ENCODE assay signal across 19 mouse cellular contexts in genomic region chr15:72339629-72340028, GRCm38 (mm10).
"Had no signal": no experiment of that assay in that cellular context is flagged by ENCODE, and none has a peak within 500 bp of the region (broad histone marks: within the 10 kb centered on the region; RNA-seq: fewer than 3 reads in every experiment).

No protein-coding gene starts in this region.

- H3K9ac ChIP-seq: lung, embryonic 14.5 days; midbrain, embryonic 12.5 days; neural tube, embryonic 13.5 days; neural tube, embryonic 15.5 days had no signal

- H3K4me3 ChIP-seq: midbrain, embryonic 10.5 days; midbrain, embryonic 12.5 days; myocyte; neural tube, embryonic 13.5 days; neural tube, embryonic 15.5 days had no signal

- H3K4me2 ChIP-seq: lung, embryonic 14.5 days; midbrain, embryonic 12.5 days; neural tube, embryonic 13.5 days; neural tube, embryonic 15.5 days had no signal

- H3K27ac ChIP-seq: midbrain, embryonic 10.5 days; midbrain, embryonic 12.5 days; neural tube, embryonic 13.5 days; neural tube, embryonic 15.5 days had no signal

- ATAC-seq: midbrain, embryonic 16.5 days had no signal

- H3K4me1 ChIP-seq: neural tube, embryonic 15.5 days had no signal

- H3K9me3 ChIP-seq: midbrain, embryonic 10.5 days; midbrain, embryonic 12.5 days; neural tube, embryonic 13.5 days; neural tube, embryonic 15.5 days had no signal

- DNase-seq: lung, adult 18-20 months; lung, embryonic 14.5 days; lung, postnatal 10 days; lung, postnatal 4 days; midbrain, embryonic 14.5 days; retina, postnatal 1 day; right cerebral cortex, adult 18-20 months; right cerebral cortex, postnatal 25 days; right cerebral cortex, postnatal 4 days; spleen, adult 18-20 months; thymus, adult 18-20 months; thymus, postnatal 14 days; thymus, postnatal 36 days had no signal

- H3K27me3 ChIP-seq: midbrain, embryonic 12.5 days; neural tube, embryonic 13.5 days; neural tube, embryonic 15.5 days had no signal

- H3K36me3 ChIP-seq: midbrain, embryonic 10.5 days; midbrain, embryonic 12.5 days; neural tube, embryonic 13.5 days; neural tube, embryonic 15.5 days had no signal
